Mouse (Mus musculus): Measurements from ENCODE around the gene 5330417C22Rik.

The 5330417C22Rik gene

DNA sequence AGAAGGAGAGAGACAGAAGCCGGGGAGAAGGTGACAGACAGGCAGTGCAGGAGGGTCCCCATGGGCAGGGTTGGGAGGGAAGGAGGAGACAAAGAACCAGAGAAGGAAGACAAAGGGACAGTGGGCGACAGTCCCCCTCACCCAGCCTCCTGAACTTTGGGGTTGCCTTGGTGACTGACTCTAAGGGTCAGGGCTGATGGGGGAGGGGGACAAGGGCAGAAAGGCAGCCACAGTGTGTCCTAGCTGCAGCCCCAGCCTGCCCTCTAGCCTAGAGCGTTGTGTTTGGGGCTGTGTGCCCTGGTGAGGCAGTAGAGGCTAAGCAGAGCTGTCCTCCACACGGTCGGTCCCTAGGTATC lies 126.0 kb downstream of the 5330417C22Rik start:
- DNase-seq, result no peak

DNA sequence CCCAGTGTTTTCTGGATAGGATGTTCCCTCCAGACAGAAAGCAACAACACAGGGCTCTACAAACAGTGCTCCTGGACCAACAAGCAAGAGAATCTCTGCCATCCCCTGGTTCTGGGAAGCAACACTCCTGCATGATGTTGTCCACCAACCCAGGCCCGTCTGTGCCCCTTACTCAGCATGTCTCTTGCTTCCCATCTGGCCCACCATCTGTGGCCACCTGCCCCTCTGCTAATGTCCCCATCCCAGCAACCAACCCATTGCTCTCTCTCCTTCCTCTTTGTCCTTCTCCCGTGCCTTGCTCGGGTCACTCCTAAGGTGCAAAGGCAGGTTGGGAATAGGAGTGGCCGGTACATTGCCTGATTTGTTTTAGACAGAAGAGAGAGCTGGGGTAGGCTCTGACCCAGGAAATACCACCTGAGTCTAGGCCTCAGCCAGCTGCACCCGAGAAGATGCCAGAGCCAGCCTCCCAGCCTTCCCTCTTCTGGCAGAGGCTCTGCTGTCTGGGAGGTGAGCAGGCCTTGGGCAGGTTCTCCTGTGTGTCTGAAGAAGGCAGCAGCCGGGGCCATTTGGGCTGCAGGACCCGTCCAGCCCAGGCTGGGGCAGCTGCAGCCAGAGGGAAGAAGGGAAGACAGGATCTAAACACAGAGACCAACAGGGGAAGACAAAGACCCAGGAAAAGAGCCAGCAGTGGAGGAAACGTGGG lies 126.5 kb downstream of the 5330417C22Rik start:
- no peak for DNase-seq

DNA sequence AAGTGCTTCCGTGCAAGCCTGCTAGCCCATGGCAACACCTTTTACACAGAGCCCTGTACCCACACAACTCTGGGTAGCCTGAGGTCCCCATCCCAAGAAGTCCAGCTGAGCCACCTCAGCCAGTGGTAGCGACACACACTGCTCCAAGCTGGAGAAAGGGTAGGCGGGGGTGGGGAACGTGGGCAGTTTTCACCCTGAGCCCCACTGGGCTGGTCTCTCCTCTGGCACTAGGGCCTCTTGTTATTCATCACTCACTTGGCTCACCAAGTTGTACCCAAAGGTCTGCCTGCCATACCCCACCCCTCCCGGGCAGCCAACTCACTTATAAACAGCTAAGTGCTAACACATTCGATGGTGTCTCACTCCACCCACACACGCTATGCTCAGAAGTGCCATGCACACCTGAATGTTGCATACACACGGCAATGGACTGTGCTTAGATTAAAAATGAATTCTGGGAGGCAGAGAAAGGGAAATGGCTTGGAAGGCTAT lies 127.8 kb downstream of the 5330417C22Rik start:
- DNase-seq, result no peak

DNA sequence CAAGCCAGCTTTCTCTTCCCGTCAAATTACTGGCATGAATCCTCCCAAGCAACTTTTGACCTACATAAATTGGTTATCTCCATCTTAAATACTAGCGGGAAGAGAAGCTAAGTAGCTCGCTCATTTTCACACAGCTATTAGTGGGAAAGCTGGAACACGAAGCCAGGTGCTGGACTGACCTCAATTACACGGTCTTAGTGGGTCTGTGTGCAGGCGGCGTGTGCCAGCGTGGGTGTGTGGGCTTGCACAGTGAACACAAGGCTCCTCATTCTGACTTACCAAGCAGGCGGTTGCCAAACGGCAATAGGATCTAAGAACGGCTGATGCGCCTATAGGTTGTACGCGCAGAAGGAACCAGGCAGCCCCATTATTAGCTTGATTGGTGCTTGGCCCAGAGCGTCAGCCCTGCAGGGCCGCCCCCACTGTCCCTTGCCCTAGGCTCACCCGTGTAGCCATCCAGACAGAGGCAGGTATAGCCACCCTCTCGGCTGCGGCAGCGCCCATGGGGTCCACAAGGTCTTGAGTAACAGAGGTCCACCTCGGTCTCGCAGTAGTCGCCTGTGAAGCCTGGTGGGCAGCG lies 129.9 kb downstream of the 5330417C22Rik start:
- DNase-seq, result no peak
